Mouse (Mus musculus) midbrain, embryonic 14.5 days (tissue): Measurements from ENCODE around the gene Gtf2a2. TPM values are rescaled to one million over a fixed set of nuclear protein-coding genes. Genes with fewer than 3 reads are reported as not detected.

Experiments
- ATAC-seq: fragments of 200-750 bp; cut with Nextera tagmentation; 2 replicates; pipeline ENCODE4 v1.8.0; 2017; ENCODE audit warnings: moderate number of reproducible peaks, moderate library complexity; ENCODE audit not compliant: low FRiP score, low TSS enrichment
- DNase-seq: peaks from one replicate; pipeline ENCODE4 v3.0.0-alpha.2; 2015
- H3K27ac ChIP-seq: fragments of 300-500 bp; sonication (generic); replicated peaks from 2 replicates; pipeline ENCODE4 v1.5.1; 2014; ENCODE audit warnings: mild to moderate bottlenecking, low read depth, low read length, moderate library complexity
- H3K27me3 ChIP-seq: fragments of 300-500 bp; sonication (generic); 2 replicates; pipeline ENCODE4 v1.6.1; 2014; ENCODE audit warnings: low read length, control low read depth, mixed read lengths; ENCODE audit not compliant: control insufficient read depth, insufficient read depth
- H3K36me3 ChIP-seq: fragments of 300-500 bp; sonication (generic); 2 replicates; pipeline ENCODE4 v1.6.1; 2014; ENCODE audit warnings: low read length, control low read depth; ENCODE audit not compliant: control insufficient read depth, insufficient read depth
- H3K4me1 ChIP-seq: fragments of 300-500 bp; sonication (generic); 2 replicates; pipeline ENCODE4 v1.6.1; 2014; ENCODE audit warnings: mild to moderate bottlenecking, antibody characterized with exemption, low read length, control low read depth; ENCODE audit not compliant: control insufficient read depth, insufficient read depth
- H3K4me2 ChIP-seq: fragments of 300-500 bp; sonication (generic); 2 replicates; pipeline ENCODE4 v1.6.1; 2014; ENCODE audit warnings: mild to moderate bottlenecking, low read length, moderate library complexity
- H3K4me3 ChIP-seq: fragments of 300-500 bp; sonication (generic); replicated peaks from 2 replicates; pipeline ENCODE4 v1.5.1; 2014; ENCODE audit warnings: low read depth, low read length
- H3K9ac ChIP-seq: fragments of 300-500 bp; sonication (generic); replicated peaks from 2 replicates; pipeline ENCODE4 v1.6.1; 2014; ENCODE audit warnings: mild to moderate bottlenecking, low read length, moderate library complexity
- H3K9me3 ChIP-seq: fragments of 300-500 bp; sonication (generic); 2 replicates; pipeline ENCODE4 v1.6.1; 2016; ENCODE audit warnings: low read length, control low read depth, mixed read lengths; ENCODE audit not compliant: control insufficient read depth
- WGBS: fragments of 180-500 bp; shearing (Covaris S2); extraction: QIAGEN DNeasy Blood & Tissue Kit; methylation state at CpG from one replicate; pipeline ENCODE4 v1.1.7; 2014; 5-methylcytosine and 5-hydroxymethylcytosine counted together
- polyA plus RNA-seq: library from polyadenylated mRNA; unstranded; fragments of >200 nt; fragmentation: Nextera tagmentation; extraction: Ambion mirVana; gene quantifications from 2 replicates; pipeline ENCODE4 v1.2.1, GENCODE M21; 2014

The Gtf2a2 gene
- polyA plus RNA-seq, 1 experiment from 2014 or later: 205 TPM

- no peak overlapping the region for H3K4me2 ChIP-seq
- no peak overlapping the region for H3K4me3 ChIP-seq
- ATAC-seq (no peak), DNase-seq (no peak)
- WGBS: 63% methylated on average over 1 of the region's 1 CpGs
- H3K4me1 ChIP-seq: no peaks in the 10 kb centered on the region
- H3K27ac ChIP-seq: no peak overlapping the region
- no peaks in the 10 kb centered on the region for H3K9me3 ChIP-seq
- H3K27me3 ChIP-seq: no peaks in the 10 kb centered on the region
- H3K9ac ChIP-seq: no peak overlapping the region
- H3K36me3 ChIP-seq: no peaks in the 10 kb centered on the region
These were observed 30.6 kb downstream of the Gtf2a2 start for GRCm38 (mm10) chr9:70042935-70043334.

- DNase-seq: no peak
- H3K4me3 ChIP-seq: no peak overlapping the region
- WGBS: 81% methylated on average over 2 of the region's 2 CpGs
These were observed 32.5 kb downstream of the Gtf2a2 start for GRCm38 (mm10) chr9:70044865-70045264.

DNA sequence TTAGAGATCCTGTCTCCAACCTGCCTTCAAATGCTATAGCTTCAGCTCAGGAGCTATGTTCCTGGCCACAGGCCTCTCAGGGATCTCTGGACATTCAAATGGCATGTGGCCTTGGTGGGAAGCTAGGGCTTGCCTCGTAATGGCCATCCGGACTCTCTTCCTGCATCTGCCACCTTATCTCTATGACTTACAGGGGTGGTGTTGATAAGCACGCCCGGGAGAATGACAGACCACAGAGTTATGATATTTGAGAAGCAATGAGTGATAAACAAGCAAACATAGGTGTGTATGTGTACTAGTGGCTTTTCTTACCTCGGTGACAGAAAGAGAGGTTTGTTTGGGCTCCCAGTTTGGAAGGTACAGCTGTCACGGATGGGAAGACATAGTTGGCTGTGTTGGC lies 33.9 kb downstream of the Gtf2a2 start:
- Histone ChIP-seq H3K36me3 (no peaks in the 10 kb centered on the region), H3K27me3 (no peaks in the 10 kb centered on the region), H3K4me3 (no peak overlapping the region), H3K9ac (no peak overlapping the region), H3K4me1 (no peaks in the 10 kb centered on the region), H3K4me2 (no peak overlapping the region), H3K9me3 (no peaks in the 10 kb centered on the region), H3K27ac (no peak overlapping the region)
- DNase-seq: no peak
- 95% methylated on average over 6 of the region's 6 CpGs for WGBS
- ATAC-seq: no peak

More at GRCm38 (mm10) chr9:70044865-70045264, 32.5 kb downstream of the Gtf2a2 start:
- no peak for ATAC-seq
- H3K27me3 ChIP-seq: no peaks in the 10 kb centered on the region
- no peak overlapping the region for H3K27ac ChIP-seq
- H3K4me1 ChIP-seq: no peaks in the 10 kb centered on the region
- no peak overlapping the region for H3K9ac ChIP-seq
- H3K4me2 ChIP-seq: no peak overlapping the region
- H3K9me3 ChIP-seq: no peaks in the 10 kb centered on the region
- H3K36me3 ChIP-seq: no peaks in the 10 kb centered on the region

DNA sequence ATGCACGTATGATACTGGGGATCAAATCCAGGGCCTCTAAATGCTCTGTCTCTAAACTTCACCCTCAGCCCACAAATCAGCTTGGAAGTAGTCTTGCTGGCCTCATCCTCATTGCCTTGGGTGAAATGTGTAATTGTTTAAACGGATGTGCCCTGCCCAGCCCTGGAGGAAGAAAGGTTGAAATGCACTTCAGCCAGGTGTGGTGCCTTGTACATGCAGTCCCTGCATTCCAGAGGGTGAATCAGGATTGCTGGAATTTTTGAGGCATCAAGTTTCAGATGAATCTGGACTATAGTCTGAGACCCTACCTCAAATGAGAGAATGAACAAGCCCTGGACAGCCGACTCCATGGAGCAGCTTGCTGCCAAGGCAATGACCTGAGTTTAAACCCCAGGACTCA lies 35.5 kb downstream of the Gtf2a2 start:
- WGBS: 70% methylated on average over 3 of the region's 3 CpGs
- H3K4me3 ChIP-seq: no peak overlapping the region
- no peaks in the 10 kb centered on the region for H3K36me3 ChIP-seq
- no peak overlapping the region for H3K9ac ChIP-seq
- H3K9me3 ChIP-seq: no peaks in the 10 kb centered on the region
- H3K27me3 ChIP-seq: no peaks in the 10 kb centered on the region
- ATAC-seq (no peak), DNase-seq (no peak)
- H3K27ac ChIP-seq: no peak overlapping the region
- H3K4me1 ChIP-seq: no peaks in the 10 kb centered on the region
- no peak overlapping the region for H3K4me2 ChIP-seq

GRCm38 (mm10) chr9:70048280-70048679 lies 35.9 kb downstream of the Gtf2a2 start:
- Histone ChIP-seq H3K36me3 (no peaks in the 10 kb centered on the region), H3K9ac (no peak overlapping the region), H3K4me2 (no peak overlapping the region), H3K4me1 (no peaks in the 10 kb centered on the region), H3K9me3 (no peaks in the 10 kb centered on the region), H3K27ac (no peak overlapping the region), H3K27me3 (no peaks in the 10 kb centered on the region), H3K4me3 (no peak overlapping the region)
- ATAC-seq (no peak), DNase-seq (no peak)
- 54% methylated on average over 5 of the region's 5 CpGs for WGBS

GRCm38 (mm10) chr9:70048751-70049415 lies 36.5 kb downstream of the Gtf2a2 start:
- no peaks in the 10 kb centered on the region for H3K27me3 ChIP-seq
- no peak overlapping the region for H3K4me3 ChIP-seq
- WGBS: 55% methylated on average over 6 of the region's 6 CpGs
- no peak overlapping the region for H3K4me2 ChIP-seq
- DNase-seq (no peak), ATAC-seq (no peak)
- no peaks in the 10 kb centered on the region for H3K9me3 ChIP-seq
- no peaks in the 10 kb centered on the region for H3K36me3 ChIP-seq
- no peaks in the 10 kb centered on the region for H3K4me1 ChIP-seq
- no peak overlapping the region for H3K27ac ChIP-seq
- H3K9ac ChIP-seq: no peak overlapping the region

GRCm38 (mm10) chr9:70049416-70049783 lies 37.0 kb downstream of the Gtf2a2 start:
- Histone ChIP-seq H3K27ac (no peak overlapping the region), H3K9ac (no peak overlapping the region), H3K4me1 (no peaks in the 10 kb centered on the region), H3K36me3 (no peaks in the 10 kb centered on the region), H3K4me2 (no peak overlapping the region), H3K4me3 (no peak overlapping the region), H3K27me3 (no peaks in the 10 kb centered on the region), H3K9me3 (no peaks in the 10 kb centered on the region)
- WGBS: 11% methylated on average over 3 of the region's 3 CpGs
- DNase-seq: peak; percentile 54
- peak; percentile 46; the same call in 1 of the 2 replicates for ATAC-seq

- H3K9me3 ChIP-seq: no peaks in the 10 kb centered on the region
- H3K9ac ChIP-seq: no peak overlapping the region
- H3K27ac ChIP-seq: no peak overlapping the region
- H3K27me3 ChIP-seq: no peaks in the 10 kb centered on the region
- H3K4me2 ChIP-seq: no peak overlapping the region
- H3K4me1 ChIP-seq: no peaks in the 10 kb centered on the region
- H3K36me3 ChIP-seq: no peaks in the 10 kb centered on the region
- no peak for ATAC-seq
- no peak for DNase-seq
- no peak overlapping the region for H3K4me3 ChIP-seq
- 41% methylated on average over 8 of the region's 8 CpGs for WGBS
These were observed 37.5 kb downstream of the Gtf2a2 start for GRCm38 (mm10) chr9:70049839-70050238.

GRCm38 (mm10) chr9:70052730-70053129 lies 40.4 kb downstream of the Gtf2a2 start:
- 64% methylated on average over 3 of the region's 3 CpGs for WGBS
- DNase-seq (no peak), ATAC-seq (no peak)
- H3K9me3 ChIP-seq: no peaks in the 10 kb centered on the region
- H3K27me3 ChIP-seq: no peaks in the 10 kb centered on the region
- H3K4me3 ChIP-seq: no peak overlapping the region
- no peak overlapping the region for H3K27ac ChIP-seq
- H3K4me2 ChIP-seq: no peak overlapping the region
- H3K4me1 ChIP-seq: no peaks in the 10 kb centered on the region
- H3K9ac ChIP-seq: no peak overlapping the region
- H3K36me3 ChIP-seq: no peaks in the 10 kb centered on the region
